Mouse (Mus musculus) cerebellum, adult 2 months (tissue): ENCODE results near the gene Plcb4.
A peak's percentile ranks its signal among the peaks of the same experiment; 100 is the strongest.

Source experiments
- CTCF ChIP-seq: fragments of 200-500 bp; IDR thresholded peaks from 2 replicates; pipeline ENCODE4 v1.5.1; 2011; ENCODE audit warnings: low read depth, mild to moderate bottlenecking, control low read depth, low read length, moderate library complexity, borderline replicate concordance; ENCODE audit not compliant: insufficient read depth
- POLR2A ChIP-seq: fragments of 200-500 bp; IDR thresholded peaks from 2 replicates; pipeline ENCODE4 v1.6.1; 2011; ENCODE audit warnings: low read length, control low read depth, borderline replicate concordance; ENCODE audit not compliant: insufficient read depth

GRCm38 (mm10) chr2:135658486-135659390 lies at the start of gene Plcb4:
- TF ChIP-seq CTCF (no peak), POLR2A (peak; percentile 77; the same call in 1 of the 2 replicates)
